Mouse (Mus musculus) cerebellum, adult (tissue): Measurements from ENCODE around the gene Tcea3.

Source experiments
- ATAC-seq: cut with Nextera tagmentation; 2 replicates; pipeline ENCODE4 v1.9.2; 2017; ENCODE audit warnings: mild to moderate bottlenecking, moderate library complexity, mixed read lengths; ENCODE audit not compliant: insufficient number of reproducible peaks, low FRiP score, low TSS enrichment

The Tcea3 gene

GRCm38 (mm10) chr4:136238669-136239068 is 8.9 kb upstream of the Tcea3 start:
- ATAC-seq: no peak

GRCm38 (mm10) chr4:136239111-136239510 is 8.4 kb upstream of the Tcea3 start:
- ATAC-seq: no peak

GRCm38 (mm10) chr4:136239622-136240021 is 7.9 kb upstream of the Tcea3 start:
- ATAC-seq: no peak

DNA sequence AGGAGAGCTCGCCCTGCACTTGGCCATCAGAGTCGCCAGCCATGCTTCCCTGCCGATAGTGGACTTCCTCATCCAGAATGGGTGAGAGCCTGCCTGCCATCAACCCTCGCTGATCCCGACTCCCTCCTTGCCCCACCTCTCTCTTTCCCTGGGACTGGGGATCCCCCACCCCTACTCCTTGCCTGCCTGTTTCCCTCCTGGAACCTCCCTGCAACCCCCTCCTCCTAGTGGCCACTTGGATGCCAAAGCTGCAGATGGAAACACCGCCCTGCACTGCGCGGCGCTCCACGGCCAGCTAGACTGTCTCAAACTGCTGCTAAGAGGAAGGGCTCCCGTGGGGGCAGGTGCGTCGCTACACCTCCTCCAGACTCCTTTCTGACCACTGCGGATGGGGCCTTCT is 7.4 kb upstream of the Tcea3 start:
- no peak for ATAC-seq

- no peak for ATAC-seq
Measured at GRCm38 (mm10) chr4:136240955-136241354, 6.6 kb upstream of the Tcea3 start.

- no peak for ATAC-seq
Measured at GRCm38 (mm10) chr4:136242065-136242703, 5.3 kb upstream of the Tcea3 start.

- ATAC-seq: no peak
Measured at GRCm38 (mm10) chr4:136242728-136243127, 4.8 kb upstream of the Tcea3 start.

DNA sequence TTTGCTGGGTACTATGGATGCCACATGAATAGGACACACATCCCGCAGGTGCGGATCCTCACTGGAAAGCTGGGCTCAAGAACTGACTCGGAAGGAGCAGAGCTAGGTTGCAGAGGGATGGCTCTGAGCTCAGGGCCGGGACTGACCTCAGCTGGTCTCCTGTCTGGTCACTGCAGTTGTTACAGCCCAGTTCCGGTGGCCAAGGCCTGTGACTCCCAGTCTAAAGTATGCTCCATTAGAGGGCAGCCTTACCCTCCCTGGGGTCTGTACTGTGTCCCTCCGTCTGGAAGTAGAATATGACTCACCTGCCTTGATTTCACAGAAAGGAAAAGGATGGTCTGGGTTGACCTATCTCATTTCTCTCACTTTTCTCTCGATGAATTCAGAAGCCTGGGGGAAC is 3.3 kb upstream of the Tcea3 start:
- no peak for ATAC-seq

- ATAC-seq: no peak
Measured at GRCm38 (mm10) chr4:136245681-136246080, 1.8 kb upstream of the Tcea3 start.

DNA sequence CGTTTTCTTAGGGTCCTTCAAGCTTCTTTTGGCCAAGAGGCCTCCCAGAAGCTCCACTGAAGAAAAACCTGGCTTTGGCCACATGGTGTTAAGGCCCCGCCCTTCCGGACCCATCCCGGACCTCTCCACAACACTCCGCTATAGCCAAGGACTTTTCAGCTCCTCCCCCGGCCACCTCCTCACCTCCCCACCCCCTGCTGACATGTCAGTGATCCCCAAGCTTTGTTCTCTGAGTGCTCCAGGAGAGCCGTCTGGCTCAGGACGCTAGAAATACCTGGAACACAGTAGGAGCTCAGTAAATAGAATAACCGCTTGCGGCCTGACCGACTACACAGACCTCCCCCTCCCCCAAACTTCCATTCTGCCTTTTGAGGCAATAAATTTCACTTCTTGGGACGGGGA is 960 bp upstream of the Tcea3 start:
- ATAC-seq: no peak

DNA sequence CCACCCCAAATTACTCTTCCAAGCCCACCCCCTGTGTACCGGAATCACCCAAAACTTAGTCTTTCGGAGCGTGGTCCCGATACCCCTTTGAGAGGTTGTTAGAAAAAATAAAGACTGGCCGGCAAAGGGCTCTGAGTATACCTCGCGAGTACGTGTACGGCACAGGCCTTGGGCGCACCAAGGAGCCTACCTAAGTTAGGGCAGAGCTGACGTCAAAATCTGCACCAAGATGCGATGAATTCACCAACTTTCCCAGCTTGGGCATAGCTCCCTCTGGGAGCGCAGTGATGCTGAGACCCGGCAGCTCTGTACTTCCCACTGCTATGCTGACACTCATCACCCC is 172 bp upstream of the Tcea3 start:
- no peak for ATAC-seq

DNA sequence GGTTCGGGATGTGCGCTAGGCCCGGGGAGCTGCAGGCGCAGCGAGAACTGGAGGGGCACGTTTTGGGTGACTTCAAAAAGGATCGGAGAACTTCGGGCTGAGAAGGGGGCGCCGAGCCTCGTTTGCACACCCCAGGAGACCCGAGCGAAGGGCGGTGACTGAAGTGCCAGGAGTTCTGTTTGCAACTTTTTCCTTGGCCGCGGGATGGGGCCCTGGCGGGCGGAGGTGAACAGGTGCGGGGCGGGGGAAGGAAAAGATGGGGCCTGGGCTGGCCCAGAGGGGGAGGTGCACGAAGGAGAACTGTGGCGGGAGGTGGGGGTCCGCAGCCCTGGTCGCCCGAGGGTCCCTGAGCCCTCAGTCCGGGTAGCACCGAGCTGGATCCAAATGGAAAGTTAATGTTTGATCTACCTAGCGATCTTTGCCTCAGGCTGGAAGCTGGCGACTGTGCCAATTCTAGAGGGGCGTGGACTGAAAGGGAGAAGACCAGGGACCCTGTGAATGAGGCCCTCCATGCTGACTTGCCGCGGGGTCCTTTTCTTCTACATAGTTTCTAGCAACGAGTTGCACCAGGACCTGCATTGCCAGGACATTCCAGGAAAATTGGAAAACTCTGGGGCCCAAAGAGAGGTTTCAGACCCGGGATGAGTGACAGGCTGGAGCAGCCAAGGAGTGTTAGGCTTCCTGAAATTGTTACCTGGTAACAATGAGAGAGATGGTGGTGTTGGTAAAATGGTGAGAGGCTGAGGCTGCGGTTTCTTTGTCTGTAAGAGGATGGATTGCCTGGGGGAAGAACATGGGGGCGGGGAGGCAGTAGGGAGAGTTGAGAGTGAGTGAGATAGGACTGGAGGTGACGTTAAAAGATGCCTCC is 1.2 kb downstream of the Tcea3 start:
- ATAC-seq: no peak

- no peak for ATAC-seq
Measured at GRCm38 (mm10) chr4:136249332-136249647, 1.8 kb downstream of the Tcea3 start.

DNA sequence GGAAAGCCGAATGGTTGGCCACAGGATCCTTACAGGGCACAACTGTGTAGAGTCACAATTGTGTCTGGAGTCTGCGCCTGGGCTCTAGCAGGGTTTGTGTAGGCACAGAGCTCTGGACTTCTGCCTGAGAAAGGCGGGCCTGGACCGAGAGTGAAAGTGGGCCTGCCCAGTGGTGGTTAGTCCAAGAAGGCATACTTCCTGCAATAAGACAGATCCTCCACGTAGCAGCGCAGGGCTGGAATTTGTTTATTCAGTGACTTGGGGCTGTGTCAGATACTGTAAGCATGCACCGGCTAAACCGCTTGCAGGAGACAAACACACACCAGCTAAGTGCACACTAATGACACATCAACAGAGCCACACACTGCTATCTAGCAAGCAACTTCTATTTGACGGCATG is 2.3 kb downstream of the Tcea3 start:
- no peak for ATAC-seq

- ATAC-seq: no peak
Measured at GRCm38 (mm10) chr4:136255919-136256318, 8.4 kb downstream of the Tcea3 start.

DNA sequence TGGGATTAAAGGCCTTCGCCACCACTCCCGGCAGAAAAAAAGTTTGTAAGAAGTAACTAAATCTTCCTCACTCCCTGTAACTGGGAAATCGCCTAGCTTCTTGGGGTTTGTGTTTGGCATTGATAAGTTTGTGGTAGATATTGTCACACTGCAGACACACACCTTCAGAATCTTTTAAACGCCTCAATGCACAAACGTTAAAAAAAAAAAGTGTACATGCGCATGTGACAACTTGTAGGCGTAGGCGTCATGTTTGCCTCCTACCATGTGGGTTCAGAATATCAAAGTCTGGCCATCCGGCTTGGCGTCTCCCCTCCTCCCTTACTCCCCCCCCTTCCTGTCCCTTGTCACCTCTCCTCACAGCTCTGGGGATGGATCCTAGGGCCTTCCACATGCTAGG is 9.2 kb downstream of the Tcea3 start:
- no peak for ATAC-seq

GRCm38 (mm10) chr4:136259916-136260315 is 12.4 kb downstream of the Tcea3 start:
- ATAC-seq: no peak

DNA sequence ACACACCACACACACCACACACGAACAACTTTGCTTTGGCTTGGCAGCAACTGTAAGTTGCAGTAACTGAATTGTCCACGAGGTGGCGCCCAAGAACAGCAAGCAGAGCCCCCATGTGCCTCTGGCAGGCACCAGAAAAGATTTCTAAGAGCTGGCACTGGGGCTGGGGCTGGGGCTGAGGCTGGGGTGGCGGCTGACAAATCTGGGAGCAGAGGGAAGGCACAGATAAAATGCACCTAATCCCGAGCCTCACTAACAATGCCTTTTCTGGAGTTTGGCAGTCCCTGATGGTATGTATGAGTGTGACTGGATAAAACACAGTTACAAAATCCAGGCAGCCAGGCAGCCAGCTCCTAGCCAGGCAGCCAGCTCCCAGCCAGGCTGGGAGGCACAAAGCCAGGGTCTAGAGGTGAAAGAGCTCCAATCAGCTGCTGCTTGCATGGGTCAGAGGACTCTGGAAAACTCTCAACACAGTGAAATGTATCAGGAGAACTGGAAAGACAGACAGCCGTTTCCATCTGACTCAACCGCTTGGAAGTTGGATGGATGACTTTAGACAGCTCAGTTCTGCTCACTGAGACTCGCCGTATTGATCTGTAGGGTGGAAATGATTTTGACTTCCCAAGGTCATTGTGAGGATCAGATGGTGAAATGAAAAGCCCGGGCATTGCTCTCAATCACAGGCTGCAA is 13.1 kb downstream of the Tcea3 start:
- ATAC-seq: no peak; the same call in 1 of the 2 replicates

- no peak for ATAC-seq
Measured at GRCm38 (mm10) chr4:136261912-136262311, 14.4 kb downstream of the Tcea3 start.

GRCm38 (mm10) chr4:136263555-136263954 is 16.0 kb downstream of the Tcea3 start:
- no peak for ATAC-seq

GRCm38 (mm10) chr4:136266716-136267343 is 19.3 kb downstream of the Tcea3 start:
- ATAC-seq: no peak
